Mouse (Mus musculus) heart, embryonic 16.5 days (tissue): ENCODE measurements around the gene Dtx3. TPM values are rescaled to one million over a fixed set of nuclear protein-coding genes. Genes with fewer than 3 reads are reported as not detected.
"Not testable (repeated sequence)": the region's sequence is repeated elsewhere in the genome, so short reads cannot be mapped to it uniquely, and the experiment has no call there.

Experiments used
- ATAC-seq: fragments of 200-750 bp; cut with Nextera tagmentation; replicated peaks from 2 replicates; pipeline ENCODE4 v1.8.0; 2017; ENCODE audit warnings: moderate number of reproducible peaks; ENCODE audit not compliant: insufficient read depth, low FRiP score; ENCODE audit errors: extremely low read depth
- H3K27ac ChIP-seq: fragments of 300-500 bp; sonication (generic); 2 replicates; pipeline ENCODE4 v1.5.1; 2014; ENCODE audit warnings: mild to moderate bottlenecking, low read length, control low read depth, moderate library complexity
- H3K27me3 ChIP-seq: fragments of 300-500 bp; sonication (generic); 2 replicates; pipeline ENCODE4 v1.6.1; 2014; ENCODE audit warnings: low read length, mixed read lengths; ENCODE audit not compliant: control insufficient read depth, insufficient read depth
- H3K36me3 ChIP-seq: fragments of 300-500 bp; sonication (generic); 2 replicates; pipeline ENCODE4 v1.6.1; 2014; ENCODE audit not compliant: control insufficient read depth, insufficient read depth
- H3K4me1 ChIP-seq: fragments of 300-500 bp; sonication (generic); 2 replicates; pipeline ENCODE4 v1.6.1; 2014; ENCODE audit warnings: low read length, mixed read lengths; ENCODE audit not compliant: control insufficient read depth, insufficient read depth
- H3K4me2 ChIP-seq: fragments of 300-500 bp; sonication (generic); 2 replicates; pipeline ENCODE4 v1.6.1; 2014; ENCODE audit warnings: low read depth, mild to moderate bottlenecking, control low read depth, low read length
- H3K4me3 ChIP-seq: fragments of 300-500 bp; sonication (generic); 2 replicates; pipeline ENCODE4 v1.5.1; 2014; ENCODE audit warnings: mild to moderate bottlenecking, control low read depth, low read length
- H3K9ac ChIP-seq: fragments of 300-500 bp; sonication (generic); 2 replicates; pipeline ENCODE4 v1.6.1; 2014; ENCODE audit warnings: low read length, control low read depth
- H3K9me3 ChIP-seq: fragments of 300-500 bp; sonication (generic); replicated peaks from 2 replicates; pipeline ENCODE4 v1.6.1; 2016; ENCODE audit warnings: low read length; ENCODE audit not compliant: control insufficient read depth
- WGBS: fragments of 180-500 bp; shearing (Covaris S2); extraction: QIAGEN DNeasy Blood & Tissue Kit; methylation state at CpG from one replicate; pipeline ENCODE4 v1.1.7; 2014; 5-methylcytosine and 5-hydroxymethylcytosine counted together
- polyA plus RNA-seq: library from polyadenylated mRNA; unstranded; fragments of >200 nt; fragmentation: Nextera tagmentation; extraction: Ambion mirVana; gene quantifications from 2 replicates; pipeline ENCODE4 v1.2.1, GENCODE M21; 2015

The Dtx3 gene
- polyA plus RNA-seq, 1 experiment from 2014 or later, result 69.9 TPM

- no peak overlapping the region for H3K27ac ChIP-seq
- peaks cover 19% of the 10 kb centered on the region for H3K4me1 ChIP-seq
- 26% methylated on average over 15 of the region's 15 CpGs for WGBS
These were observed 28.5 kb downstream of the Dtx3 start for GRCm38 (mm10) chr10:127166771-127167613.

GRCm38 (mm10) chr10:127166404-127166715, 29.2 kb downstream of the Dtx3 start:
- Histone ChIP-seq H3K27ac (no peak overlapping the region), H3K4me2 (peak overlapping the region; percentile 100), H3K4me1 (peaks cover 19% of the 10 kb centered on the region), H3K27me3 (peaks cover 60% of the 10 kb centered on the region), H3K9ac (no peak overlapping the region; the same call in 1 of the 2 replicates), H3K4me3 (peak overlapping the region; percentile 73), H3K9me3 (no peaks in the 10 kb centered on the region), H3K36me3 (no peaks in the 10 kb centered on the region)
- 2% methylated on average over 11 of the region's 11 CpGs for WGBS
- ATAC-seq, result no peak

More at GRCm38 (mm10) chr10:127166771-127167613, 28.5 kb downstream of the Dtx3 start:
- Histone ChIP-seq H3K27me3 (peaks cover 67% of the 10 kb centered on the region), H3K36me3 (no peaks in the 10 kb centered on the region), H3K9me3 (no peaks in the 10 kb centered on the region), H3K4me2 (peak overlapping the region; percentile 100), H3K9ac (no peak overlapping the region), H3K4me3 (peak overlapping the region; percentile 73; the same call in 1 of the 2 replicates)
- ATAC-seq, result no peak

- H3K27ac ChIP-seq, result peak overlapping the region; percentile 46
- H3K9me3 ChIP-seq, result no peaks in the 10 kb centered on the region
- under 1% methylated on average over 53 of the region's 56 CpGs for WGBS
- H3K36me3 ChIP-seq, result no peaks in the 10 kb centered on the region
- H3K4me1 ChIP-seq, result peaks cover 18% of the 10 kb centered on the region
- H3K9ac ChIP-seq, result peak overlapping the region; percentile 79
- H3K4me3 ChIP-seq, result peak overlapping the region; percentile 73
- H3K4me2 ChIP-seq, result peak overlapping the region; percentile 100
- peaks cover 55% of the 10 kb centered on the region for H3K27me3 ChIP-seq
- peak; percentile 38; the same call in 1 of the 2 replicates for ATAC-seq
These were observed 29.7 kb downstream of the Dtx3 start for GRCm38 (mm10) chr10:127165654-127166403.

GRCm38 (mm10) chr10:127165354-127165653, 30.2 kb downstream of the Dtx3 start:
- Histone ChIP-seq H3K4me3 (peak overlapping the region; percentile 73), H3K36me3 (no peaks in the 10 kb centered on the region), H3K9ac (peak overlapping the region; percentile 79), H3K27me3 (peaks cover 50% of the 10 kb centered on the region), H3K4me1 (peaks cover 16% of the 10 kb centered on the region), H3K4me2 (peak overlapping the region; percentile 100), H3K9me3 (no peaks in the 10 kb centered on the region), H3K27ac (peak overlapping the region; percentile 46)
- peak; percentile 24; the same call in 1 of the 2 replicates for ATAC-seq
- under 1% methylated on average over 42 of the region's 42 CpGs for WGBS

- WGBS, result 2% methylated on average over 52 of the region's 52 CpGs
- H3K27ac ChIP-seq, result peak within 1 kb of the TSS; percentile 46
- H3K4me1 ChIP-seq, result peaks cover 12% of the 10 kb centered on the region
- peak within 1 kb of the TSS; percentile 79 for H3K9ac ChIP-seq
- H3K36me3 ChIP-seq, result no peaks in the 10 kb centered on the region
- peak within 1 kb of the TSS; percentile 73 for H3K4me3 ChIP-seq
- H3K4me2 ChIP-seq, result peak within 1 kb of the TSS; percentile 100
- peak; percentile 74 for ATAC-seq
- H3K27me3 ChIP-seq, result peaks cover 45% of the 10 kb centered on the region
- H3K9me3 ChIP-seq, result no peaks in the 10 kb centered on the region
These were observed 30.7 kb downstream of the Dtx3 start, which contains the start of gene B4galnt1 for GRCm38 (mm10) chr10:127164631-127165353. TSS of gene B4galnt1 (plus strand) at chr10:127165225.

- peak overlapping the region; percentile 100; the same call in 1 of the 2 replicates for H3K4me2 ChIP-seq
- H3K4me1 ChIP-seq, result peaks cover 12% of the 10 kb centered on the region
- H3K36me3 ChIP-seq, result no peaks in the 10 kb centered on the region
- peaks cover 39% of the 10 kb centered on the region for H3K27me3 ChIP-seq
- ATAC-seq, result no peak
- H3K27ac ChIP-seq, result no peak overlapping the region
- no peak overlapping the region for H3K4me3 ChIP-seq
- H3K9ac ChIP-seq, result no peak overlapping the region
- 91% methylated on average over 4 of the region's 4 CpGs for WGBS
- H3K9me3 ChIP-seq, result no peaks in the 10 kb centered on the region
These were observed 31.3 kb downstream of the Dtx3 start for GRCm38 (mm10) chr10:127164190-127164589.

GRCm38 (mm10) chr10:127162771-127163261, 32.7 kb downstream of the Dtx3 start:
- H3K4me3 ChIP-seq, H3K27ac ChIP-seq, H3K9me3 ChIP-seq, H3K9ac ChIP-seq, H3K4me2 ChIP-seq, H3K36me3 ChIP-seq: not testable (repeated sequence)
- H3K4me1 ChIP-seq, result peaks cover 12% of the 10 kb centered on the region
- 40% methylated on average over 7 of the region's 7 CpGs for WGBS
- H3K27me3 ChIP-seq, result peaks cover 32% of the 10 kb centered on the region
- peak; percentile 31; the same call in 1 of the 2 replicates for ATAC-seq

GRCm38 (mm10) chr10:127160728-127161127, 34.8 kb downstream of the Dtx3 start:
- H3K27me3 ChIP-seq, result peaks cover 19% of the 10 kb centered on the region
- H3K27ac ChIP-seq, result no peak overlapping the region
- H3K36me3 ChIP-seq, result no peaks in the 10 kb centered on the region
- H3K4me2 ChIP-seq, result no peak overlapping the region
- H3K4me3 ChIP-seq, result no peak overlapping the region
- H3K9ac ChIP-seq, result no peak overlapping the region
- 65% methylated on average over 3 of the region's 3 CpGs for WGBS
- H3K4me1 ChIP-seq, result peaks cover 11% of the 10 kb centered on the region
- no peak for ATAC-seq
- no peaks in the 10 kb centered on the region for H3K9me3 ChIP-seq
